Mouse (Mus musculus): ENCODE results near the gene Hnf4a. TPM values are rescaled to one million over a fixed set of nuclear protein-coding genes. Genes with fewer than 3 reads are reported as not detected.
"Not testable (repeated sequence)": the region's sequence is repeated elsewhere in the genome, so short reads cannot be mapped to it uniquely, and the experiment has no call there.

The Hnf4a gene
- total RNA-seq, 1 experiment from 2014 or later, result not detected

DNA sequence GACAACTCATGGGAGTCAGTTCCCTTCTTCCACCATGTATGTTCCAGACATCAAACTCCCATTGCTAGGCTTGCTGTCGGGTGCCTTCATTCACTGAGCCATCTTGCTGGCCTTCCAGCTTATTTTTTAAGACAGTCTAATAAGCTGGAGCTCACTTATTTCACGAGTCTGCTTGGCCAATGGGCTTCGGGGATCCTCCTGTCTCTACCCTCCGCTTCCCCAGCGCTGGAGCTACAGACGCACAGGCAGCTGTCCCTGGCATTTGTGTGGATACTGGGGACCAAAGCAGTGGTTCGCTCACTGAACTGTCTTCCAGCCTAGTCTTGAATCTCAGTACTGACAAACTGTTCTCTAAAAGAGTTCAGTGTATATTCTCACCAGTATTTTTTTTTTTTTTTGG lies 99.6 kb downstream of the Hnf4a start:
- ATAC-seq (replicated peaks; ENCODE audit: insufficient number of reproducible peaks, low FRiP score, low TSS enrichment, poor library complexity, severe bottlenecking), result no peak

DNA sequence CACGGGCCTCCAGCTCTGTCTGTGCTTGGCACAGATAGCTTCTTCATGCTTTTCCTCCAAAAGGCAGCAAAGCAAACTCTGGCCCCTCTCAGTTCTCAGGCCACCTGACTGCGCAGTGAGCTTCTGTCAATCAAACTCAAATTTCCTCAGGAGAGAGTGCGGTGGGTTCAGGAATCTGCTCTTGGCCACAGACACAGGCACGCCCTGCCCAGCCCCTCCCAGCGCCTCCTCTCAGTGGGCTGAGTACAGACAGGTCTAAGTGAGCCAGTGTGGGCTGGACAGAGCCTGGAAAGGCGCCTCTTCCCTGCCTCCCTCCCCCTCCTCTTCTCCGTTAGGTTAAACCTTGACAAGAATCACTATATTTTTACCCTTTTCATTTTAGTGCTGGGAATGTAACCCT lies 101.4 kb downstream of the Hnf4a start:
- no peak for ATAC-seq (replicated peaks; ENCODE audit: insufficient number of reproducible peaks, low FRiP score, low TSS enrichment, poor library complexity, severe bottlenecking)

DNA sequence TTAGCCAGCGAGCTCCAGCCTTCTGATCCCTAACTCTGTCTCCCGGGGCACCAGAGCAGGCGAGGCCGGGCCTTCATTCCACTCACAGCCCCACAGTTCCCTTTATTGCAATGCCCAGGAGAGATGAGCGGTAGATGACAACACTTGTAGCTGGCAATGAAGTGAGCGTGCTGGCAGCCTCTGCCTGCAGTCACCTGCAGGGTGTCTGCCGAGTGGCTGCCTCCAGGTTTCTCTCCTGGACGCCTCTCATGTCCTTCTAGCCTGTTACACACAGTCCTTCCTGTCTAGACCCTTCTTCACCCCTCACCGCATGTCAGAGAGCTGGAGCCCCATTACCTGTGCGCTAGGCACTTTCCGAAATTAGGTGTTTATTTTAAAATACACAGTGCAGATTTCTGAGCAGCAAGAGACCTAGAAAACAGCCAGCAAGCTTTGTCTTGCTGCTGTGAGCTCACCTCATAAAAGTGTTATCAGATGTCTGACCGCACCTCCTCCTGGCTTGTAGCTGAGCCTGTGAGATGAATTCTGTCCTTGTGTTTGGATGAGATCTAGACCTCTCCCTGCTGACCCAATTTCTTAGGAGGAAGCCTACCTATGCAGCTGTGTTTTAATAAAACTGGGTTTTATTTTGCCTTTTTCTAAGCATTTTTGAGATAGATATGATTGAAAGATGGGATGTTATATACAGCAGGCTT lies 102.8 kb downstream of the Hnf4a start:
- ATAC-seq (replicated peaks; ENCODE audit: insufficient number of reproducible peaks, low FRiP score, low TSS enrichment, poor library complexity, severe bottlenecking), result no peak

DNA sequence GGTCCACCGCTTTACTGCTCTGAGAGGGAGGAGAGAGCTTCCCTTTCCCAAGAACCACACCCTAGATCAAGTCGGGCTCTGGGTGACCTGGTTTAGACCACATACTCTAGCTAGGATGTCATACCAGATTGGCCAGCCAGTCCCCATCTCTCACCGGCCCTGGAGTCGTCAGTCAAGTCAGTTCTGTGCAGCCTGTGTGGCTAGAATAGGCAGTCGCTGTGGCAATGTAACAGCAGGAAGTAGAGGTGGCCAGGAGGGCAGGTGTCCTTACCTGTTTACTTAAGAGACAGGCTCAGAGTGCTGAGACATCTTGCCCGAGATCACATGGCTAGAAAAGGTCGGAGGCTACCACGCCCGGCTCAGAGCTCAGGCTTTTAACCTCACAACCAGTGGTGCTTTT lies 104.6 kb downstream of the Hnf4a start:
- ATAC-seq (replicated peaks; ENCODE audit: insufficient number of reproducible peaks, low FRiP score, low TSS enrichment, poor library complexity, severe bottlenecking), result no peak

DNA sequence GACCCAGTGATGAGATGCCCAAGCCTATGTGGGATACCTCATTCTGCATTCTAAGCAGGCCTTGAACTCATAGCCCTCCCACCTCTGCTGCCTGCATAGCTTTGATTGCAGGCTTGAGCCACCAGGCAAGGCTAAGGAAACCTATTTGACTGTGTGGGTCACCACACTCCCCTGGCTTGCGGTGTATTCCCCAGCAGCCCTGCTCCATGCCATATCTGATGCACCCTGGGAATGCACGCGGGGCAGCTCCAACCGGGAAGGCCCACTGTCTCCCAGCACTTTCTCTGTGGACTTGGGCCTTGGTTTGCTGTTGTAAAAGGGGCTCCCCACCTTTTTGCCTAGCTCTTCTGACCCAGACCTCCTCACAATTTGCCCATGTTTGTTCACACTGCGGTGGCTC lies 106.6 kb downstream of the Hnf4a start:
- no peak for ATAC-seq (replicated peaks; ENCODE audit: insufficient number of reproducible peaks, low FRiP score, low TSS enrichment, poor library complexity, severe bottlenecking)

DNA sequence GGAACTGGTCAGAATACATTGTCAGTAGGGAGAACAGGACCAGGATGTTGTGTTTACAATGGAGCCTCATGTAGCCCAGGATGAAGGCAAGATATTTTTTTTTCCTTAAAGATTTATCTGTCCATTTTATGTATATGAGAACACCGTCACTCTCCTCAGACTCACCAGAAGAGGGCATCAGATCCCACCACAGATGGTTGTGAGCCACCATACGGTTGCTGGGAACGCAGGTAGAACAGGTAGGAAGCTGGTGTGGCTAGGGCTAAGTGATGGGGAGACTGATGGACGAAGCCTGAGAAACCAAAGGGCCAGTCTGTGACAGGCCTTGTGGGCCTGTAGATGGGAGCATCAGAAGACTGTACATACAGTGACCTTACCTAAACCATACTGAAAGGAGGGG lies 107.4 kb downstream of the Hnf4a start:
- no peak for ATAC-seq (replicated peaks; ENCODE audit: insufficient number of reproducible peaks, low FRiP score, low TSS enrichment, poor library complexity, severe bottlenecking)

DNA sequence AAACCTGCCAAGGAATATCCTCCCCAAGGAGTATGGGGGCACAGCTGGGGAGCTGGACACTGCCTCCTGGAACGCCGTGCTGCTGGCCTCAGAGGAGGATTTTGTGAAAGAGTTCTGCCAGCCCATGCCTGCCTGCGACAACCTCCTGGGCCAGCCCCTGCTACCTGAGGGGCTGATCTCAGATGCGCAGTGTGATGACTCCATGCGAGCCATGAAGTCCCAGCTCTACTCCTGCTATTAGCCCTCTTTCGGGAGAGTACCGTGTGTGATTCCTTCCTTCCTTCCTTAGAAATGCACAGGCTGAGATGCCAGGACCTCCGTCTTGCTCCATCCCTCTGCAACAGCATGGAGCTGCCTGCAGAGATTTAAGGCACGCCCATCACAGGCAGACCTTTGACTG lies 108.8 kb downstream of the Hnf4a start:
- ATAC-seq (replicated peaks; ENCODE audit: insufficient number of reproducible peaks, low FRiP score, low TSS enrichment, poor library complexity, severe bottlenecking), result no peak

DNA sequence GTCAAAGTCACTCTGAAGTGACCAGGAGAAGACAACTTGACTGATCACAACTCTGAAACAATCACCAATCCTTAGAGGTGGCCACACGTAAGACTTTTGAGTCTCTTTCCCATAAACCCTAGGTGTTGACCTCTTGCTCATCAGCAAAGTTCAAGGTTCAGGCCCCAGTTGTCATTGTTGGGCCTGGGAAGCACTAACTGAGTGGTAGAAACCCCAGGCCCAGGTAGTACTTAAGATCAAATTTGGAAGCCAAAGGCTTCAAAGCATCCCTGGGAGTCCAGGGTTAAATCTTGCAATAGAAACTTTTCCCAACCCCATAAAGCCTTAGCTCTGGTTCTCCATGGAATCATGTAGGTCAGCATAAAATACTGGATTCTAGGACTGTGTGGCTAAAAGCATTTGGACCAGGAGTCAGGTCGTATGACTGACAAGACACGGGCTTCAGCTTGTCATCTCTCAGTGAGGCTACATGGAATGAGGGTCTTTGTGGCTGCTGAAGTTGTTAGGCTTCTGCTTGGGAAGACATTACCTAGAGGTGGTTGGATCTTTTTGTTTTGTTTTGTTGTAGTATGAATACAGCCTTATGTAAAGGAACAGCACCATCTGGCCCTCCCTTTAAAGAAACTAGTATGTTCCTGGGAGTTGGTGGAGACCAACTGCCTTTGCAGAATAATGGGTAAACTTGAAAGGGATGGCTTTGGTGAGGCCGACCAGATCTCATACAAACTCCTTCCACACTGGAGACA lies 109.5 kb downstream of the Hnf4a start:
- ATAC-seq (replicated peaks; ENCODE audit: insufficient number of reproducible peaks, low FRiP score, low TSS enrichment, poor library complexity, severe bottlenecking), result no peak

DNA sequence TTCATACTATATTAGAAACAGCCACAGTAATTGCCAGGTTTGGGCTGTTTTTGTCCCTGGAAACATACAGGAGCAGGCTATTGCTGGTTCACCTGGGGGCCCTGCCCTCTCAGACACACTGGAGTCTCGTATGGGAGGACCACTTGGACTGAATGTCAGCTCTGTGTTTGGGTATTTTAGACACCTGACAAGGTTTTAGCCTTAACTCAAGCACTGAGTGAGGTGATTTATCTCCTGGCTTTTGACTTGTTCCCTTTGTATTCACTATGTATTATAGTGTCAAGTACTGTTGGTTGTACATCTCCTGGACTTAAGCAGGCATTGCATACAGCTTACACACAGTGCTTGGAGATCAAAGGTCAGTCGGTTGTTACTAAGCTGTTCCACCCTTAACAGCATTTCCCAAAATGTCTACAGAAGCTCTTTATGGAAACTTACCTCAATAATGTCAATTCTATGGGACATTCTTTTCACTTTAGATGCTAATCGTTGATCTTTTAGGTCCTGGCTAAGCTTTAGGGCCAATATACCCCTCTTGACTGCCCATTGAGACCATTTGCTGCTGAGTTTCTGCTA lies 110.1 kb downstream of the Hnf4a start:
- ATAC-seq (replicated peaks; ENCODE audit: insufficient number of reproducible peaks, low FRiP score, low TSS enrichment, poor library complexity, severe bottlenecking), result no peak

DNA sequence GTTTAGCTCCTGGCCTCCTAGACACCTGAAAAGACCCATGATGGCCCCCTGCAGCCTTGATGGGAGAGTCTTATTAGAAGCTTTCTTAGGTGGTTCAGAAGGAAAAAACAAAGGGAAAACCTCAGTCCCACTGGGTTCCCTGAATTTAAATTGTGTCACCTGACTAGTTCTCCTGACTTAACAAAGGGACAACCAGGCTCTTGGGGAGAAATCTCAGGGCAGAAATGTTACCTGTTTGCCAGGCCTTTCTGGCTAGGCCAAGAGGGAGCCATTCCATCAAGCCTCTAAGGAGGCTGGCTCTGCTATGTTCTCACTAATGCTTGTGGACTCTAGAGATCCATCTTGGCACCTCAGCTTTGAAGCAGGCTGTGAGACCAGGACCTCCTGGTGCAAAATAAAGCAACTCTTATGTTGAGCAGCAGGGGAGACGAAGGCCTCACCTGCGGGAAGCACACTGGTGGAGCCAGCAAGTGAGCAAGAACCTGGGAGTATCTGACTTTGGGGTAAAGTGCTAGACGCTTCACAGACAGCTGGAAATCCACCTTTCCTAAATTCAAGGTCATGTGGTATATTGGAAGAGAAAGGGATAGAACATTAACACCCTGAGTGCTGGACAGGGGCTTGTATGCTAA lies 110.7 kb downstream of the Hnf4a start:
- no peak for ATAC-seq (replicated peaks; ENCODE audit: insufficient number of reproducible peaks, low FRiP score, low TSS enrichment, poor library complexity, severe bottlenecking)

DNA sequence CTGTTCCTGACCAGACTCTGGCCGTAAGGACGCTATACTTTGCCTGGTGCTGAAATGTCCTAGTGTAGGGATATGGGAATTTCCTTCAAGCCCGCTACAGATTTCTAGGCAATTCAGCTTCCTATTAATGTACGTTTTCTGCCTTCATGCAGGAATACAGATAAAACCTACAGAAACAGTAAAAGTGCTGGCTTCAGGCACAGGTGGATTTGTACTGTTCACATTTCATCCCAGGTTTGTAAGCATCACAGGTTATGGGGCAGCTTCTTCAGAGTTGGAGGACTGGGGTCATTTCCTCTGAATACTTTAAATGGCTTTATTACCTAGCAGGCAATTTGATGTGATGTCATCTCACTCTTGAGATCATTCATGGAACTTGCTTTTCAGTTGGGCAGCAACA lies 111.3 kb downstream of the Hnf4a start:
- no peak for ATAC-seq (replicated peaks; ENCODE audit: insufficient number of reproducible peaks, low FRiP score, low TSS enrichment, poor library complexity, severe bottlenecking)

DNA sequence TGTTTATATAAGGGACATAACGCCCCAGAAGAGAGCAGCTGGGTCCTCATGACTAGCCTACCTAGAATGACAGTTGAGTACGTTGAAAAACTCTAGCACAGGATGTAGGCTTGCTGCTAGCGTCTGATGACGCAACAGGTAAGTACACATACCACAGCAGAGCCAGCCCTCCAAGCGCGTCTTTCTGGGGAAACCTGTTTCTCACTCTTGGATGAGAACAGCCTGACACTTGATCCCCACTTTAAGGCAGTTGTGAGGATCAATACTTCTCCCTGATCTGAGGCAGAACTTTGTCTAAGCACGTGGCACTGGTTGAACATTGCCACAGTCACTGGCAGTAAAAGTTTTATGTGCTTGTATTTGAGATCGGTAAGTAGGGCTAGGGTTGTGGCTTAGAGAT lies 113.8 kb downstream of the Hnf4a start:
- no peak for ATAC-seq (replicated peaks; ENCODE audit: insufficient number of reproducible peaks, low FRiP score, low TSS enrichment, poor library complexity, severe bottlenecking)

DNA sequence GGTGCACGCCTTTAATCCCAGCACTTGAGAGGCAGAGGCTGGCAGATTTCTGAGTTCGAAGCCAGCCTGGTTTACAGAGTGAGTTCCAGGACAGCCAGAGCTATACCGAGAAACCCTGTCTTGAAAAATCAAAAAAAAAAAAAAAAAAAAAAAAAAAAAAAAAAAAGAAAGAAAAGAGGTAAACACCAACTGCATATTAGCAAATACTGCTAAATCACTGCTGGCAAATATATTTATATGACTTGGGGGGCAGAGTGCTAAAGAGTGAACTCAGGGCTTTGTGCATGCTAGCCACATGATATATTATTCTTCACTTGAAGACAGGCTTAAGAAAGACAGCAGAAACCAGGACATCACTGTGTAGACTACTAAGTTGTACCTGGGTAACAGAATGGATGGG lies 114.8 kb downstream of the Hnf4a start:
- not testable (repeated sequence) for ATAC-seq (replicated peaks; ENCODE audit: insufficient number of reproducible peaks, low FRiP score, low TSS enrichment, poor library complexity, severe bottlenecking)

Other genes starting within 250 kb of the Hnf4a start
- not detected in 3 replicates for gene Jph2, start 108.8 kb upstream of the Hnf4a start, total RNA-seq (2017)
- gene Oser1, start 82.1 kb upstream of the Hnf4a start, total RNA-seq (2017), result 88.1 to 169 TPM (median 163 TPM) in 3 replicates
- gene Gdap1l1, start 68.3 kb upstream of the Hnf4a start, total RNA-seq (2017), result not detected in 3 replicates
- 2.2 to 3.4 TPM (median 3.2 TPM) in 3 replicates for gene Fitm2, start 34.2 kb upstream of the Hnf4a start, total RNA-seq (2017)
- not detected in 3 replicates for gene R3hdml, start 14.5 kb upstream of the Hnf4a start, total RNA-seq (2017)
- 23.3 to 53.6 TPM (median 28.7 TPM) in 3 replicates for gene Ttpal, start 95.5 kb downstream of the Hnf4a start, total RNA-seq (2017)
- 811 to 879 TPM (median 868 TPM) in 3 replicates for gene Serinc3, start 138.3 kb downstream of the Hnf4a start, total RNA-seq (2017)
- gene Pkig, start 151.6 kb downstream of the Hnf4a start, total RNA-seq (2017), result 35.5 to 40.2 TPM (median 39.7 TPM) in 3 replicates
- 2.3 to 4.2 TPM (median 3.8 TPM) in 3 replicates for gene Ada, start 243.4 kb downstream of the Hnf4a start, total RNA-seq (2017)

All from monocyte, adult 5-6 weeks (primary cell).